Mouse (Mus musculus) hindbrain, embryonic 14.5 days (tissue): ENCODE data around the gene Zfp507. TPM values are rescaled to one million over a fixed set of nuclear protein-coding genes. Genes with fewer than 3 reads are reported as not detected.
A peak's percentile ranks its signal among the peaks of the same experiment; 100 is the strongest.

Experiments used
- ATAC-seq: fragments of 200-750 bp; cut with Nextera tagmentation; 2 replicates; pipeline ENCODE4 v1.8.0; 2017; ENCODE audit warnings: moderate number of reproducible peaks, mild to moderate bottlenecking, moderate TSS enrichment, moderate library complexity; ENCODE audit not compliant: low FRiP score
- DNase-seq: peaks from one replicate; pipeline ENCODE4 v3.0.0-alpha.2; 2015; ENCODE audit warnings: low spot score
- H3K27ac ChIP-seq: fragments of 300-500 bp; sonication (generic); 2 replicates; pipeline ENCODE4 v1.5.1; 2014; ENCODE audit warnings: mild to moderate bottlenecking, moderate library complexity
- H3K27me3 ChIP-seq: fragments of 300-500 bp; sonication (generic); 2 replicates; pipeline ENCODE4 v1.6.1; 2014; ENCODE audit warnings: mild to moderate bottlenecking, low read length, mixed read lengths; ENCODE audit not compliant: control insufficient read depth, insufficient read depth
- H3K36me3 ChIP-seq: fragments of 300-500 bp; sonication (generic); replicated peaks from 2 replicates; pipeline ENCODE4 v1.6.1; 2014; ENCODE audit not compliant: control insufficient read depth, insufficient read depth
- H3K4me1 ChIP-seq: fragments of 300-500 bp; sonication (generic); replicated peaks from 2 replicates; pipeline ENCODE4 v1.6.1; 2014; ENCODE audit warnings: antibody characterized with exemption, low read length, mixed read lengths; ENCODE audit not compliant: control insufficient read depth, insufficient read depth
- H3K4me2 ChIP-seq: fragments of 300-500 bp; sonication (generic); replicated peaks from 2 replicates; pipeline ENCODE4 v1.6.1; 2014; ENCODE audit warnings: mild to moderate bottlenecking, moderate library complexity
- H3K4me3 ChIP-seq: fragments of 300-500 bp; sonication (generic); replicated peaks from 2 replicates; pipeline ENCODE4 v1.5.1; 2014; ENCODE audit warnings: mild to moderate bottlenecking, low read length
- H3K9ac ChIP-seq: fragments of 300-500 bp; sonication (generic); 2 replicates; pipeline ENCODE4 v1.6.1; 2014
- H3K9me3 ChIP-seq: fragments of 300-500 bp; sonication (generic); 2 replicates; pipeline ENCODE4 v1.6.1; 2016; ENCODE audit warnings: low read length; ENCODE audit not compliant: control insufficient read depth
- WGBS: fragments of 180-500 bp; shearing (Covaris S2); extraction: QIAGEN DNeasy Blood & Tissue Kit; methylation state at CpG from one replicate; pipeline ENCODE4 v1.1.7; 2014; 5-methylcytosine and 5-hydroxymethylcytosine counted together
- polyA plus RNA-seq: library from polyadenylated mRNA; unstranded; fragments of >200 nt; fragmentation: Nextera tagmentation; extraction: Ambion mirVana; gene quantifications from 2 replicates; pipeline ENCODE4 v1.2.1, GENCODE M21; 2014

Gene Zfp507
- polyA plus RNA-seq, 1 experiment from 2014 or later = 16.0 TPM

- WGBS = 92% methylated on average over 6 of the region's 6 CpGs
- H3K36me3 ChIP-seq = peaks cover 68% of the 10 kb centered on the region
These were observed 57.5 kb downstream of the Zfp507 start for GRCm38 (mm10) chr7:35745281-35745702.

GRCm38 (mm10) chr7:35744771-35745170, 58.0 kb downstream of the Zfp507 start:
- Histone ChIP-seq H3K4me2 (no peak overlapping the region), H3K4me1 (no peaks in the 10 kb centered on the region), H3K4me3 (no peak overlapping the region), H3K27ac (no peak overlapping the region), H3K9ac (no peak overlapping the region), H3K27me3 (no peaks in the 10 kb centered on the region), H3K9me3 (no peaks in the 10 kb centered on the region), H3K36me3 (peaks cover 63% of the 10 kb centered on the region)
- no peak for ATAC-seq
- DNase-seq = no peak
- WGBS = 97% methylated on average over 9 of the region's 9 CpGs

More at GRCm38 (mm10) chr7:35745281-35745702, 57.5 kb downstream of the Zfp507 start:
- H3K27ac ChIP-seq = no peak overlapping the region
- H3K9me3 ChIP-seq = no peaks in the 10 kb centered on the region
- H3K4me2 ChIP-seq = no peak overlapping the region
- ATAC-seq = no peak
- H3K4me1 ChIP-seq = no peaks in the 10 kb centered on the region
- no peak overlapping the region for H3K4me3 ChIP-seq
- H3K9ac ChIP-seq = no peak overlapping the region
- H3K27me3 ChIP-seq = no peaks in the 10 kb centered on the region
- DNase-seq = no peak

GRCm38 (mm10) chr7:35742310-35742709, 60.5 kb downstream of the Zfp507 start:
- no peaks in the 10 kb centered on the region for H3K9me3 ChIP-seq
- DNase-seq (no peak), ATAC-seq (no peak)
- H3K27ac ChIP-seq = no peak overlapping the region
- no peaks in the 10 kb centered on the region for H3K4me1 ChIP-seq
- H3K4me2 ChIP-seq = no peak overlapping the region
- no peak overlapping the region for H3K4me3 ChIP-seq
- no peaks in the 10 kb centered on the region for H3K27me3 ChIP-seq
- H3K36me3 ChIP-seq = peaks cover 47% of the 10 kb centered on the region
- H3K9ac ChIP-seq = no peak overlapping the region
- WGBS = 87% methylated on average over 5 of the region's 5 CpGs

GRCm38 (mm10) chr7:35741858-35742257, 60.9 kb downstream of the Zfp507 start:
- Histone ChIP-seq H3K4me2 (no peak overlapping the region), H3K27ac (no peak overlapping the region), H3K36me3 (peaks cover 47% of the 10 kb centered on the region), H3K9me3 (no peaks in the 10 kb centered on the region), H3K4me1 (no peaks in the 10 kb centered on the region), H3K4me3 (no peak overlapping the region), H3K27me3 (no peaks in the 10 kb centered on the region), H3K9ac (no peak overlapping the region)
- DNase-seq (no peak), ATAC-seq (no peak)
- 76% methylated on average over 5 of the region's 5 CpGs for WGBS

GRCm38 (mm10) chr7:35740489-35741230, 62.1 kb downstream of the Zfp507 start:
- Histone ChIP-seq H3K4me1 (no peaks in the 10 kb centered on the region), H3K9ac (no peak overlapping the region), H3K27me3 (no peaks in the 10 kb centered on the region), H3K4me2 (no peak overlapping the region), H3K36me3 (peaks cover 35% of the 10 kb centered on the region), H3K4me3 (no peak overlapping the region), H3K27ac (no peak overlapping the region), H3K9me3 (no peaks in the 10 kb centered on the region)
- WGBS = 45% methylated on average over 5 of the region's 5 CpGs
- DNase-seq = peak; percentile 63
- ATAC-seq = no peak

- Histone ChIP-seq H3K9ac (no peak overlapping the region), H3K27ac (no peak overlapping the region), H3K36me3 (peaks cover 29% of the 10 kb centered on the region), H3K4me1 (peaks cover 6% of the 10 kb centered on the region; the same call in 1 of the 2 replicates), H3K4me2 (no peak overlapping the region), H3K9me3 (no peaks in the 10 kb centered on the region), H3K4me3 (no peak overlapping the region), H3K27me3 (no peaks in the 10 kb centered on the region)
- DNase-seq = no peak
- no peak for ATAC-seq
These were observed 63.9 kb downstream of the Zfp507 start for GRCm38 (mm10) chr7:35738871-35739270.

GRCm38 (mm10) chr7:35733313-35734050, 69.3 kb downstream of the Zfp507 start:
- ATAC-seq (peak; percentile 53; the same call in 1 of the 2 replicates), DNase-seq (peak; percentile 41)
- Histone ChIP-seq H3K27me3 (no peaks in the 10 kb centered on the region), H3K27ac (peak overlapping the region; percentile 79), H3K4me2 (no peak overlapping the region), H3K9ac (no peak overlapping the region), H3K4me1 (peaks cover 13% of the 10 kb centered on the region; the same call in 1 of the 2 replicates), H3K36me3 (peaks cover 15% of the 10 kb centered on the region), H3K4me3 (no peak overlapping the region), H3K9me3 (no peaks in the 10 kb centered on the region)
- WGBS = 52% methylated on average over 14 of the region's 14 CpGs

GRCm38 (mm10) chr7:35732585-35733059, 70.2 kb downstream of the Zfp507 start:
- Histone ChIP-seq H3K27me3 (no peaks in the 10 kb centered on the region), H3K27ac (peak overlapping the region; percentile 79; the same call in 1 of the 2 replicates), H3K36me3 (peaks cover 21% of the 10 kb centered on the region), H3K4me2 (no peak overlapping the region), H3K4me3 (no peak overlapping the region), H3K9ac (no peak overlapping the region), H3K4me1 (peaks cover 13% of the 10 kb centered on the region; the same call in 1 of the 2 replicates), H3K9me3 (no peaks in the 10 kb centered on the region)
- DNase-seq (peak; percentile 48), ATAC-seq (peak; percentile 51; the same call in 1 of the 2 replicates)
- WGBS = 52% methylated on average over 10 of the region's 10 CpGs

GRCm38 (mm10) chr7:35729621-35730031, 73.2 kb downstream of the Zfp507 start:
- Histone ChIP-seq H3K4me3 (no peak overlapping the region), H3K36me3 (peaks cover 33% of the 10 kb centered on the region), H3K9ac (no peak overlapping the region), H3K27me3 (no peaks in the 10 kb centered on the region), H3K9me3 (no peaks in the 10 kb centered on the region), H3K4me1 (peaks cover 13% of the 10 kb centered on the region; the same call in 1 of the 2 replicates), H3K4me2 (no peak overlapping the region), H3K27ac (no peak overlapping the region)
- WGBS = 90% methylated on average over 9 of the region's 9 CpGs
- DNase-seq (no peak), ATAC-seq (no peak)
